Mouse (Mus musculus) Patski (cell line): ENCODE measurements around the gene Izumo3. TPM values are rescaled to one million over a fixed set of nuclear protein-coding genes. Genes with fewer than 3 reads are reported as not detected.
"Not testable (repeated sequence)": the region's sequence is repeated elsewhere in the genome, so short reads cannot be mapped to it uniquely, and the experiment has no call there.

Source experiments
- ATAC-seq: fragments of 100-300 bp; one replicate; pipeline ENCODE4 v1.8.0; 2021
- CTCF ChIA-PET: fragments of 350-600 bp; sonication (Branson Sonifier 250); formaldehyde crosslinking; loops from one replicate; lab custom pipeline; 2022; ENCODE audit warnings: inconsistent platforms; lab: Charles Lee
- POLR2A ChIA-PET: fragments of 350-600 bp; sonication (Branson Sonifier 250); formaldehyde crosslinking; loops from one replicate; lab custom pipeline; 2022; ENCODE audit warnings: antibody characterized with exemption, inconsistent platforms; lab: Charles Lee
- DNase-seq: peaks from one replicate; pipeline ENCODE4 v3.0.0-alpha.2; 2011; ENCODE audit warnings: low read depth, low spot score
- H3K27me3 ChIP-seq: fragments of 371-371 bp; one replicate; pipeline ENCODE4 v1.5.1; 2021
- CTCF ChIP-seq: fragments of 100-300 bp; IDR thresholded peaks from one replicate; pipeline ENCODE4 v1.5.1; 2021
- in situ Hi-C: fragments of 300-500 bp; cut with MboI; formaldehyde crosslinking; loops from 3 replicates; pipeline ENCODE4 v1.11.1; 2018; ENCODE audit warnings: low pct_unique_long_range_greater_than_20kb, mixed read lengths
- polyA plus RNA-seq: library from polyadenylated mRNA; unstranded; gene quantifications from one replicate; pipeline ENCODE4 v1.2.3, GENCODE M21; 2021

Gene Izumo3
- polyA plus RNA-seq: not detected

DNA sequence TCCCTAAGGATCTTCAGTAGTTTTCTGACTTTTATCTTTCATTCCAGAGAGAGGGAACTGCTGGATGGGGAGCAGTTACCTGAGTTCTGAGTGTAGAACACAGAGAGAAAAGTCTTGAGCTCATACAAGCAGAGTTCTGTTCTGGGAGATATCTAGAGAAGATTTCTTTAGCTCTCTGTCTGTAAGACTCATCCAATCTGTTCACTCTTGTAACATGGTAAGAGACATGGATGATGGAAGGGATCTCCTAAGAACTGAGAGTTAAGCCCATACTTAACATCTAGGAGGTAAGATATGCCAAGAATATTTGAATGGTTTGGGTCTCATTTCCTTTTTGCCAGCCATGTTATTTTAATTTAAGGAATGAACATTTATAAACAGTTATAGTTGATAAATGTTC, at the start of gene Izumo3:
TSS of gene Izumo3 (minus strand) at position 101 of the 400 bp plus-strand sequence.
- DNase-seq: no peak
- ChIA-PET POLR2A (no interaction called here), CTCF (interaction anchor here (1.2 kb wide), 1 partner anchor 16 kb away, joined by 3 read pairs; no protein-coding TSS in a partner anchor)
- in situ Hi-C loops: no loop called here
- no peak for TF ChIP-seq CTCF
- no peaks in the 10 kb centered on the region for H3K27me3 ChIP-seq
- no peak for ATAC-seq

DNA sequence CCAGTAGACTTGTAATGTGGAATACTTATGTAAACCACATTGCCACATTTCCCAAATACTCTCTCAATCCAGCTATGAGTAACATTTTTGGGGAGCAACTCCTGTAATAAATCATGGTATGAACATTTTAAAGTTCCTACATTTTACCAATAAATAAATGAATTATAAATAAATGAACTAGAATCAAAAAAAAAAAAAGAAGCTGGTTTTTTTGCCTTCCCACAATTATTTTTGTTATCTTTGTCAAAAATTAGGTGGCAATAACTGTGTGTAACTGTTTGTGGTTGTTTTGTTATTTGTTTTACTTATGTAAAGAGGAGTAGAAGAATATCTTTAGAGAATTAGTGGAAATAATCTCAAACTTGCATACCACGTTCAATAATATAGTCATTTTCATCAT, 44.6 kb upstream of the Izumo3 start, which contains the start of gene Gm12666:
TSS of gene Gm12666 (minus strand) at position 101 of the 400 bp plus-strand sequence.
- H3K27me3 ChIP-seq, DNase-seq, in situ Hi-C loops, POLR2A ChIA-PET, ATAC-seq, CTCF ChIA-PET: not testable (repeated sequence)

- no peak for ATAC-seq
- TF ChIP-seq CTCF: no peak
- no peaks in the 10 kb centered on the region for H3K27me3 ChIP-seq
- DNase-seq: no peak
- CTCF ChIA-PET: no interaction called here
- POLR2A ChIA-PET: no interaction called here
- in situ Hi-C loops: no loop called here
Measured at GRCm38 (mm10) chr4:92152646-92153045, 5.6 kb upstream of the Izumo3 start.

- DNase-seq (no peak), ATAC-seq (no peak)
- no peaks in the 10 kb centered on the region for H3K27me3 ChIP-seq
- ChIA-PET CTCF (no interaction called here), POLR2A (no interaction called here)
- in situ Hi-C loops: no loop called here
- no peak for TF ChIP-seq CTCF
Measured at GRCm38 (mm10) chr4:92111390-92111988, 35.5 kb downstream of the Izumo3 start.

GRCm38 (mm10) chr4:92097386-92097785, 49.6 kb downstream of the Izumo3 start:
- ChIA-PET POLR2A (no interaction called here), CTCF (no interaction called here)
- ATAC-seq: no peak
- no peak for TF ChIP-seq CTCF
- no peak for DNase-seq
- peaks cover 4% of the 10 kb centered on the region for H3K27me3 ChIP-seq
- in situ Hi-C loops: no loop called here

DNA sequence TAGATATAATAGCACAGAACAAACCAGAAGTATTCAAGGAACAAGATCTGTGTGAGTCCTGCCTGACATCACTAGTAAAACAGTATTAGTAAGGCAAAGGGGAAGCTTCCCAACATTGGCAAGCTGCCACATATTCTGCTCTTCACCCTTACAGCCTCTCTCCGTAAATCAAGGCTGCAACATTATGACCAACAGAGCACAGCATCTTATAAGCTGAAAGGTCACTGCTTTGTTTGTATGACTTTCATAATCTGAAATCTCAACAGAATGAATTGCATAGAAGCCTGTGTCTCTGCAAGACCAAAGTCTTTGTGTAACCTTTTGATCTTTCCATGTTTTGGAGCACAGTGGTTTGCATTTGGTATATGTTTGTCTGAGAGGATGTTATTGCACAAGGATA, 51.1 kb downstream of the Izumo3 start:
- ATAC-seq: no peak
- CTCF ChIA-PET: no interaction called here

More for the DNA sequence above, 51.1 kb downstream of the Izumo3 start:
- DNase-seq: no peak
- in situ Hi-C loops: no loop called here
- H3K27me3 ChIP-seq: peaks cover 4% of the 10 kb centered on the region
- TF ChIP-seq CTCF: no peak
- POLR2A ChIA-PET: no interaction called here

Other genes starting within 250 kb of the Izumo3 start
- 5.0 TPM for gene Gm12666, start 44.5 kb upstream of the Izumo3 start, polyA plus RNA-seq